Mouse (Mus musculus): ENCODE data around the gene Fam53b. TPM values are rescaled to one million over a fixed set of nuclear protein-coding genes. Genes with fewer than 3 reads are reported as not detected.
A peak's percentile ranks its signal among the peaks of the same experiment; 100 is the strongest.

Gene Fam53b
- polyA plus RNA-seq (2015; fragmentation: Nextera tagmentation; extraction: Ambion mirVana) = 27.2 and 31.2 TPM in 2 replicates

DNA sequence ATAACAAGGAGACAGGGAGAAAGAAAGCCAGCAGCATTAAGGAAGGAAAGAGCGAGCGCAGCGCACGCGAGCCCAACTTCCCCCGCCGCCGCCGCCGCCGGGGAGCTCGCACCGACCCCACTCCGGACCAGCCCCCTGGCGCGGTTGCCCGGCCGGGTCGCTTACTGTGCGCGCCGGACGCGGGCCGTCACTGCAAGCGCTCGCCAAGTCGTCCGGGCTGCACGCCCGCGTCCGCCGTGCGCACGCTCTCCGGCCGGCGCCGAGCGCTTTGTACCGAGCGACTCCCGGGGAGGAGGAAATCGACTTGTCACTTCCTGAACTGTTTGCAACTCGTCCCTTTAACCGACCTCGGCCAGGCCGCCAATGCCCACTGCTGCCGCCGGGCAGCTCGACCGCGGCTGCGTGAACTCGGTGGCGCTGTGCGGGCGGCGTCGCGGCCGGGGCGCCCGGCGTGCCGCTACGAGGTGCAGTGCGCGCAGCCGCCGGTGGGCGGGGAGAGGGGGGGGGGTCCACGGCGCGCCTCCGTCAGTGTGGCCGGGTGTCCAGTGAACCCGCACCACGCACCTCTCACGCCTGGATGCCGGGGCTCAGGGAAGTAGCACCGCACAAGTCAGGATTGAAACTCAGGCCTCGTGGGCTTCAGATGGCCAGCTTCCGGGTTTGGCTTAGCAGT is at the start of gene Fam53b:
TSS of gene Fam53b (minus strand) at position 471 of the 673 bp plus-strand sequence.
- peak; percentile 82 for DNase-seq (ENCODE audit: low spot score)
- Histone ChIP-seq H3K27ac (ENCODE audit: low read length) (peak within 1 kb of the TSS; percentile 95), H3K36me3 (ENCODE audit: insufficient read depth, low read length) (no peaks in the 10 kb centered on the region), H3K4me3 (ENCODE audit: low read depth, low read length) (peak within 1 kb of the TSS; percentile 79), H3K4me2 (replicated peaks; ENCODE audit: low read depth, low read length) (peak within 1 kb of the TSS; percentile 89), H3K4me1 (ENCODE audit: insufficient read depth, low read depth, low read length) (peaks cover 22% of the 10 kb centered on the region), H3K9ac (replicated peaks; ENCODE audit: low read depth) (peak within 1 kb of the TSS; percentile 79), H3K9me3 (ENCODE audit: low read length) (no peaks in the 10 kb centered on the region), H3K27me3 (replicated peaks; ENCODE audit: insufficient read depth, low read length) (no peaks in the 10 kb centered on the region)
- under 1% methylated on average over 56 of the region's 85 CpGs for WGBS
- TF ChIP-seq EP300 (IDR thresholded peaks at IDR 0.05) (no peak), CTCF (IDR thresholded peaks at IDR 0.05) (peak; percentile 24; the same call in 1 of the 2 replicates)
- peak; percentile 71 for ATAC-seq

DNA sequence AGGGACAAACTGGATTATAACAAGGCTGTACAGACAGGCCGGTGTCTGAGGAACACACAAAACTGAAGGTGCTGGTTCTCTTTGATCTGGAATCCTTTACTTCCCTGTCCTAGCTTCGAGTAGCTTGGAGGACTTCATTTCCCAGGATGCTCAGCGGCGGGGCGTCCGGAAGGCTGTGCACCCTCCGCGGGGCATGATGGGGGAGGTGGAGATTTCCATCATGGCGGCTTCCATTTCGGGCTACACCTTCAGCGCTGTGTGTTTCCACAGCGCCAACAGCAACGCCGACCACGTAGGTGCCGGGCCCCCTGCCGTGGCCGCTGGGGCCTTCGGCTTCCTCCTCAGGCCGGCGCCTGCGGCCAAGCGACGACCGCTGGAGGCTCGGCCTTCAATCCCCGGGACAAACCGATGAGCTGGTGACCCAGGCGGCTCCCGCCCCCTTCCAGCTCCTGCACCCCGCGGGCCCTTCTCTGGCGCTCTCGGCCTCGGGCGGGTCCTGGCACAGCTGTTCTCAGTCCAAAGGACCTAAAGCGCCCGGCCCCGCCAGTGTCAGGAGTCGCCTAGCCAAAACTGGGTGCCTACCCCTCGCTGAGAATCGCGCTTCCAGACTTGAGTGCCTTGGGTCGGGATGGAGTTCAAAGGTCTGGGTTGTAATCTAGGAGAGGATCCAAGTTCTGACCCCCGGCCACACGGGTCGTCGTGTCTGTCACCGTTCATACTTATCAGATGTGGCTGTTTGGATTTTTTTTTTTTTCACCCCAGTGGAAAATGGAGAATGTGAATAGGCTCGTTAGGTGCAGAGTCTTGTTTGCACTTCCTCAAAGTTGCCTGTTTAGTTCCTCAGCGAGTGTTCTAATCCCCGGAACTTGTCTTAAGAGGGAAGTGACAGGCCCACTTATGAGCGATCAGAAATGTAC is 45.6 kb upstream of the Fam53b start, which contains the start of gene Abraxas2:
TSS of gene Abraxas2 (plus strand) at position 184 of the 917 bp plus-strand sequence.
- Histone ChIP-seq H3K4me1 (ENCODE audit: insufficient read depth, low read depth, low read length) (peaks cover 4% of the 10 kb centered on the region; the same call in 1 of the 2 replicates), H3K36me3 (ENCODE audit: insufficient read depth, low read length) (no peaks in the 10 kb centered on the region), H3K9ac (replicated peaks; ENCODE audit: low read depth) (peak within 1 kb of the TSS; percentile 81), H3K27me3 (replicated peaks; ENCODE audit: insufficient read depth, low read length) (no peaks in the 10 kb centered on the region), H3K4me2 (replicated peaks; ENCODE audit: low read depth, low read length) (peak within 1 kb of the TSS; percentile 88), H3K27ac (ENCODE audit: low read length) (peak within 1 kb of the TSS; percentile 81), H3K4me3 (ENCODE audit: low read depth, low read length) (peak within 1 kb of the TSS; percentile 98), H3K9me3 (ENCODE audit: low read length) (no peaks in the 10 kb centered on the region)
- DNase-seq (ENCODE audit: low spot score) (peak; percentile 96), ATAC-seq (peak; percentile 98)
- TF ChIP-seq CTCF (IDR thresholded peaks at IDR 0.05) (no peak), EP300 (IDR thresholded peaks at IDR 0.05) (no peak)
- 2% methylated on average over 53 of the region's 53 CpGs for WGBS

DNA sequence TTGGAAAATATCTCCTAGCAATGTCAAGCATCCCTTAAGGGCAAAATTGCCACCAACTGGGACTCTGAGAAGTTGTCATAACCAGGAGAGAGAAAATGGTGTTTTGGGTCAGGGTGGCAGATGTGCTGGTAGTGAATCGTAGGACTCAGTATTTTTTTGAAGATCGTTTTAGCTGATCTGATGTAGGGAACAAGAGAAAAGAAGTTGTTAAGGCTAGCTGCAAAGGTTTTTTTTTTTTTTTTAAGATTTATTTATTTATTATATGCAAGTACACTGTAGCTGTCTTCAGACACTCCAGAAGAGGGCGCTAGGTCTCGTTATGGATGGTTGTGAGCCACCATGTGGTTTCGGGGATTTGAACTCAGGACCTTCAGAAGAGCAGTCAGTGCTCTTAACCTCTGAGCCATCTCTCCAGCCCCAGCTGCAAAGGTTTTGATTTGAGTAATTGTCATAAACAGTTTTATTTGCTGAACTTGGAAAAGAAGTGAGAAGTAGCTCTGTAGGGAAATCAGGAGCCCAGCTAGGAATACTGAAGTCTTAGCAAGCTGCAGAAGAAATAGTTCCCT is 44.4 kb upstream of the Fam53b start:
- Histone ChIP-seq H3K27me3 (replicated peaks; ENCODE audit: insufficient read depth, low read length) (no peaks in the 10 kb centered on the region), H3K27ac (ENCODE audit: low read length) (no peak overlapping the region), H3K36me3 (ENCODE audit: insufficient read depth, low read length) (no peaks in the 10 kb centered on the region), H3K9ac (replicated peaks; ENCODE audit: low read depth) (no peak overlapping the region), H3K9me3 (ENCODE audit: low read length) (no peaks in the 10 kb centered on the region), H3K4me1 (ENCODE audit: insufficient read depth, low read depth, low read length) (peaks cover 4% of the 10 kb centered on the region; the same call in 1 of the 2 replicates), H3K4me2 (replicated peaks; ENCODE audit: low read depth, low read length) (no peak overlapping the region), H3K4me3 (ENCODE audit: low read depth, low read length) (no peak overlapping the region)
- TF ChIP-seq EP300 (IDR thresholded peaks at IDR 0.05) = no peak
- peak; percentile 12; the same call in 1 of the 2 replicates for TF ChIP-seq CTCF (IDR thresholded peaks at IDR 0.05)
- WGBS = 71% methylated on average over 5 of the region's 5 CpGs
- DNase-seq (ENCODE audit: low spot score) (no peak), ATAC-seq (no peak)

DNA sequence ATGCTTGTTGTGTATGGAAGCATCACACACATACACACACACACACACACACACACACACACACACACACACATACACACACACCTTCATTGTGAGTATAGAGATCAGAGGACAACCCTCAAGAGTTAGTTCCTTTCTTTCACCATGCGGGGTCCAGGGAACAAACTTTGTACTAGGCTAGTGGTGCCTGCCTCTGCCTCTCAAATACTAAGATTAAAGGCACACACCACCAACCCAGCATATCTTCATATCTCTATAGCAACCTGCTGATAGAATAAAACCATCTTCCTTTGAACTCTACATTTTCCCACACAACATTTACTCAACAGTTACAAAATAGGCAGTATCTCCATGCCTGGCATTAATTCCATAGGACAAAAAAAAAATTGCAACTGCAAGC is 42.4 kb upstream of the Fam53b start:
- ATAC-seq = no peak
- no peak overlapping the region for H3K4me2 ChIP-seq (replicated peaks; ENCODE audit: low read depth, low read length)
- no peaks in the 10 kb centered on the region for H3K27me3 ChIP-seq (replicated peaks; ENCODE audit: insufficient read depth, low read length)
- no peak overlapping the region for H3K9ac ChIP-seq (replicated peaks; ENCODE audit: low read depth)
- H3K27ac ChIP-seq (ENCODE audit: low read length) = no peak overlapping the region
- no peak for DNase-seq (ENCODE audit: low spot score)
- H3K4me1 ChIP-seq (ENCODE audit: insufficient read depth, low read depth, low read length) = peaks cover 4% of the 10 kb centered on the region; the same call in 1 of the 2 replicates
- 63% methylated on average over 1 of the region's 1 CpGs for WGBS
- H3K9me3 ChIP-seq (ENCODE audit: low read length) = no peaks in the 10 kb centered on the region
- no peaks in the 10 kb centered on the region for H3K36me3 ChIP-seq (ENCODE audit: insufficient read depth, low read length)
- TF ChIP-seq EP300 (IDR thresholded peaks at IDR 0.05) (no peak), CTCF (IDR thresholded peaks at IDR 0.05) (no peak)
- H3K4me3 ChIP-seq (ENCODE audit: low read depth, low read length) = no peak overlapping the region

DNA sequence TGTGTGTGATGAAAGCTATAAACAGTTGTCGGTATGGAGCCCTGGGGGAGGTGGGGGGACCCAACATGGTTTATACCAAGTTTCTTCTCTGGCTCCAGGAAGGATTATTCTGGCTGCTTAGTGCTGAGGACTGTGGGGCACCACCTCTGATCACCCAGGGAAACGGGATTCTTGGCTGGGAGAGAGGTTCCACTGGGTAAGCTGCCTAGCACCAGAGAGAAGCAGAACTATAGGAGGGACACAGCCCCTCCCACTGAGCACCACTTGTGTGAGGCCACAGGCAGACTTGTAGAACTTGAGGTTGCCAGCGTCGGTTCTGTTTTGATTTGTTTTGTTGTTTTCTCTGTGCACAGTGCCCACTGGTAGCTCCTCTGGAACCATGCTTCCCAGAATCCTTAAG is 40.3 kb upstream of the Fam53b start:
- Histone ChIP-seq H3K27ac (ENCODE audit: low read length) (no peak overlapping the region), H3K9me3 (ENCODE audit: low read length) (no peaks in the 10 kb centered on the region), H3K27me3 (replicated peaks; ENCODE audit: insufficient read depth, low read length) (no peaks in the 10 kb centered on the region), H3K4me3 (ENCODE audit: low read depth, low read length) (no peak overlapping the region), H3K4me2 (replicated peaks; ENCODE audit: low read depth, low read length) (no peak overlapping the region), H3K9ac (replicated peaks; ENCODE audit: low read depth) (no peak overlapping the region), H3K4me1 (ENCODE audit: insufficient read depth, low read depth, low read length) (no peaks in the 10 kb centered on the region), H3K36me3 (ENCODE audit: insufficient read depth, low read length) (no peaks in the 10 kb centered on the region; the same call in 1 of the 2 replicates)
- no peak for ATAC-seq
- peak; percentile 19 for DNase-seq (ENCODE audit: low spot score)
- no peak for TF ChIP-seq EP300 (IDR thresholded peaks at IDR 0.05)
- WGBS = 44% methylated on average over 4 of the region's 4 CpGs

DNA sequence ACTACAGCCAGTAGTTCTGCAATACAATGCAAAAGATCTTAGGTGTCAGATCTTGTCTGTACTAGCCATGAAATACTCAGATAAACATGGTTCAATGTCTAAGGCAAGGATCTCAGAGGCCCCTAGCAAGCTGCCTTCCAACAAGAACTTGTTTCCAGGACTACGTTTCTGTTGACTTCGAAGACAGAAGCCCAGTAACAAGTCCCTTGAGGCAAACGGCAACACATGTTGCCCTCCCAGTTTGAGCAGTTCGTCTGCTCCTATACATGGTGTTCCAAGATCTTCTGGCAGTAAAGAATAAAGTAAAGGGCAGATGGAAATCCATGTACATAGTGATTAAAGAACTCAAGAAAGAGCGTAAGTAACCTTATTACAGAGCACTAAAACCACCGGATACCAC is 39.7 kb upstream of the Fam53b start:
- no peak for TF ChIP-seq EP300 (IDR thresholded peaks at IDR 0.05)
- no peak for TF ChIP-seq CTCF (IDR thresholded peaks at IDR 0.05)
- no peak overlapping the region for H3K27ac ChIP-seq (ENCODE audit: low read length)
- no peaks in the 10 kb centered on the region; the same call in 1 of the 2 replicates for H3K36me3 ChIP-seq (ENCODE audit: insufficient read depth, low read length)
- H3K4me1 ChIP-seq (ENCODE audit: insufficient read depth, low read depth, low read length) = no peaks in the 10 kb centered on the region
- no peaks in the 10 kb centered on the region for H3K27me3 ChIP-seq (replicated peaks; ENCODE audit: insufficient read depth, low read length)
- 87% methylated on average over 6 of the region's 6 CpGs for WGBS
- no peaks in the 10 kb centered on the region for H3K9me3 ChIP-seq (ENCODE audit: low read length)
- H3K4me3 ChIP-seq (ENCODE audit: low read depth, low read length) = no peak overlapping the region
- DNase-seq (ENCODE audit: low spot score) = no peak
- H3K4me2 ChIP-seq (replicated peaks; ENCODE audit: low read depth, low read length) = no peak overlapping the region
- no peak for ATAC-seq
- H3K9ac ChIP-seq (replicated peaks; ENCODE audit: low read depth) = no peak overlapping the region

All from lung, postnatal 0 days (tissue).